Mouse (Mus musculus) ES-Bruce4 (cell line): ENCODE data around the gene Piga.

Source experiments
- CTCF ChIP-seq: IDR thresholded peaks from one replicate; pipeline ENCODE4 v1.8.1; 2011; ENCODE audit warnings: low read depth, low read length
- EP300 ChIP-seq: IDR thresholded peaks from 2 replicates; pipeline ENCODE4 v1.6.1; 2011; ENCODE audit warnings: low read depth, low read length; ENCODE audit not compliant: insufficient read depth
- POLR2A ChIP-seq: IDR thresholded peaks from one replicate; pipeline ENCODE4 v1.8.1; 2011; ENCODE audit warnings: low read length; ENCODE audit not compliant: insufficient read depth

- no peak for TF ChIP-seq POLR2A
- TF ChIP-seq EP300 = no peak
- no peak for TF ChIP-seq CTCF
Measured at GRCm38 (mm10) chrX:164406133-164407022, 13.2 kb upstream of the Piga start.
